Mouse (Mus musculus): ENCODE data around the gene Pmf1.

DNA sequence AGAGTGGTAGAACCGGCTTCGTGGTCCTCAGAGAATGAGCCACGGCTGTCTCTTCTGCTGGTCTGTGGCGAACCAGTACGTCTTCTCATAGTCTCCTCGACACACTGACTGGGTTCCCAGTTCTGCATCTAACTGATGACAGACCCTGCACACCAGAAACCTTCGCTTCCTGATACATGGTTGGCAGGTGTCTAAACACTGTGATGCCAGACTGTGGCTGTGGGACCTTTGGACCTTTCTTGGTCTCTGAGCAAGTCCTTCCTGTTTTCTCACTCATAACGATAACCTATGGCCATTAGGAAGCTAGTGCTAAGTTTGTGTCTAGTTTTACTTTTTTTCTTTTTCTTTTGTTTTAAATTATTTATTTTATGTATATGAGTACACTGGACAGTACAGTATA, 38.3 kb upstream of the Pmf1 start:
- TF ChIP-seq CTCF (IDR thresholded peaks at IDR 0.05; ENCODE audit: borderline replicate concordance, insufficient read depth, low read depth, low read length): no peak
- no peak for TF ChIP-seq POLR2A (IDR thresholded peaks at IDR 0.05; ENCODE audit: borderline replicate concordance, insufficient read depth, low read length)
